Mouse (Mus musculus): ENCODE data around the gene Akna. TPM values are rescaled to one million over a fixed set of nuclear protein-coding genes. Genes with fewer than 3 reads are reported as not detected.
A peak's percentile ranks its signal among the peaks of the same experiment; 100 is the strongest.

Gene Akna
- polyA plus RNA-seq, 1 experiment from 2014 or later = 2.3 TPM

GRCm38 (mm10) chr4:63409317-63409907 is 6.3 kb upstream of the Akna start:
- Histone ChIP-seq H3K4me2 (peak overlapping the region; percentile 100), H3K4me3 (peak overlapping the region; percentile 73), H3K9ac (peak overlapping the region; percentile 55), H3K27me3 (no peaks in the 10 kb centered on the region), H3K9me3 (replicated peaks) (no peaks in the 10 kb centered on the region), H3K4me1 (replicated peaks) (peaks cover 41% of the 10 kb centered on the region), H3K27ac (peak overlapping the region; percentile 33), H3K36me3 (no peaks in the 10 kb centered on the region)
- ATAC-seq (replicated peaks; ENCODE audit: insufficient number of reproducible peaks, insufficient read depth, low FRiP score, low read depth) = no peak
- WGBS = 4% methylated on average over 18 of the region's 18 CpGs

- WGBS = 6% methylated on average over 8 of the region's 8 CpGs
- peak overlapping the region; percentile 100 for H3K4me2 ChIP-seq
- H3K4me1 ChIP-seq (replicated peaks) = peaks cover 49% of the 10 kb centered on the region
- no peak; the same call in 1 of the 2 replicates for ATAC-seq (replicated peaks; ENCODE audit: insufficient number of reproducible peaks, insufficient read depth, low FRiP score, low read depth)
- 0 out of 2 replicates have a peak overlapping the region, but pooled peaks have one; percentile 33 for H3K27ac ChIP-seq
- H3K27me3 ChIP-seq = no peaks in the 10 kb centered on the region
- H3K9ac ChIP-seq = no peak overlapping the region
- no peaks in the 10 kb centered on the region for H3K36me3 ChIP-seq
- no peaks in the 10 kb centered on the region for H3K9me3 ChIP-seq (replicated peaks)
- H3K4me3 ChIP-seq = 0 out of 2 replicates have a peak overlapping the region, but pooled peaks have one; percentile 73
These were observed 5.5 kb upstream of the Akna start for GRCm38 (mm10) chr4:63408649-63409048.

- Histone ChIP-seq H3K4me3 (no peak overlapping the region), H3K27ac (0 out of 2 replicates have a peak overlapping the region, but pooled peaks have one; percentile 33), H3K4me1 (replicated peaks) (peaks cover 53% of the 10 kb centered on the region), H3K4me2 (no peak overlapping the region), H3K9me3 (replicated peaks) (no peaks in the 10 kb centered on the region), H3K27me3 (no peaks in the 10 kb centered on the region), H3K9ac (no peak overlapping the region), H3K36me3 (no peaks in the 10 kb centered on the region)
- 48% methylated on average over 7 of the region's 7 CpGs for WGBS
- no peak for ATAC-seq (replicated peaks; ENCODE audit: insufficient number of reproducible peaks, insufficient read depth, low FRiP score, low read depth)
These were observed 5.1 kb upstream of the Akna start for GRCm38 (mm10) chr4:63408247-63408646.

GRCm38 (mm10) chr4:63405683-63406082 is 2.5 kb upstream of the Akna start:
- no peak overlapping the region for H3K27ac ChIP-seq
- no peak overlapping the region for H3K4me2 ChIP-seq
- 53% methylated on average over 4 of the region's 4 CpGs for WGBS
- H3K36me3 ChIP-seq = no peaks in the 10 kb centered on the region
- peaks cover 67% of the 10 kb centered on the region for H3K4me1 ChIP-seq (replicated peaks)
- H3K4me3 ChIP-seq = no peak overlapping the region
- no peak for ATAC-seq (replicated peaks; ENCODE audit: insufficient number of reproducible peaks, insufficient read depth, low FRiP score, low read depth)
- no peaks in the 10 kb centered on the region for H3K9me3 ChIP-seq (replicated peaks)
- no peaks in the 10 kb centered on the region for H3K27me3 ChIP-seq
- no peak overlapping the region for H3K9ac ChIP-seq

- Histone ChIP-seq H3K9ac (no peak overlapping the region), H3K4me2 (no peak overlapping the region), H3K4me3 (no peak overlapping the region), H3K9me3 (replicated peaks) (no peaks in the 10 kb centered on the region), H3K27me3 (no peaks in the 10 kb centered on the region), H3K27ac (no peak overlapping the region), H3K36me3 (no peaks in the 10 kb centered on the region), H3K4me1 (replicated peaks) (peaks cover 65% of the 10 kb centered on the region)
- WGBS = 7% methylated on average over 7 of the region's 7 CpGs
- ATAC-seq (replicated peaks; ENCODE audit: insufficient number of reproducible peaks, insufficient read depth, low FRiP score, low read depth) = no peak
These were observed 1.9 kb upstream of the Akna start for GRCm38 (mm10) chr4:63405051-63405450.

GRCm38 (mm10) chr4:63404205-63404604 is 1.1 kb upstream of the Akna start:
- Histone ChIP-seq H3K4me1 (replicated peaks) (peaks cover 64% of the 10 kb centered on the region), H3K4me3 (no peak overlapping the region), H3K4me2 (peak overlapping the region; percentile 58), H3K9ac (no peak overlapping the region), H3K27me3 (no peaks in the 10 kb centered on the region), H3K36me3 (no peaks in the 10 kb centered on the region), H3K27ac (peak overlapping the region; percentile 88), H3K9me3 (replicated peaks) (no peaks in the 10 kb centered on the region)
- 56% methylated on average over 7 of the region's 7 CpGs for WGBS
- no peak for ATAC-seq (replicated peaks; ENCODE audit: insufficient number of reproducible peaks, insufficient read depth, low FRiP score, low read depth)

GRCm38 (mm10) chr4:63402558-63402957 is 596 bp downstream of the Akna start:
- ATAC-seq (replicated peaks; ENCODE audit: insufficient number of reproducible peaks, insufficient read depth, low FRiP score, low read depth) = peak; percentile 4; the same call in 1 of the 2 replicates

GRCm38 (mm10) chr4:63402056-63402455 is 1.1 kb downstream of the Akna start:
- Histone ChIP-seq H3K4me3 (peak overlapping the region; percentile 44), H3K27ac (peak overlapping the region; percentile 88)

More at GRCm38 (mm10) chr4:63402558-63402957, 596 bp downstream of the Akna start:
- Histone ChIP-seq H3K4me1 (replicated peaks) (peaks cover 59% of the 10 kb centered on the region), H3K4me3 (peak overlapping the region; percentile 44), H3K4me2 (peak overlapping the region; percentile 58), H3K27ac (peak overlapping the region; percentile 88), H3K9me3 (replicated peaks) (no peaks in the 10 kb centered on the region), H3K36me3 (no peaks in the 10 kb centered on the region), H3K27me3 (no peaks in the 10 kb centered on the region), H3K9ac (peak overlapping the region; percentile 49)
- 42% methylated on average over 6 of the region's 6 CpGs for WGBS

GRCm38 (mm10) chr4:63401620-63402019 is 1.5 kb downstream of the Akna start:
- H3K4me1 ChIP-seq (replicated peaks) = peaks cover 59% of the 10 kb centered on the region
- H3K4me3 ChIP-seq = peak overlapping the region; percentile 44; the same call in 1 of the 2 replicates
- WGBS = 63% methylated on average over 6 of the region's 6 CpGs
- H3K4me2 ChIP-seq = peak overlapping the region; percentile 58
- no peaks in the 10 kb centered on the region for H3K9me3 ChIP-seq (replicated peaks)
- H3K27ac ChIP-seq = peak overlapping the region; percentile 47; the same call in 1 of the 2 replicates
- peak overlapping the region; percentile 4; the same call in 1 of the 2 replicates for H3K9ac ChIP-seq
- no peak for ATAC-seq (replicated peaks; ENCODE audit: insufficient number of reproducible peaks, insufficient read depth, low FRiP score, low read depth)
- no peaks in the 10 kb centered on the region for H3K27me3 ChIP-seq
- H3K36me3 ChIP-seq = no peaks in the 10 kb centered on the region

More at GRCm38 (mm10) chr4:63402056-63402455, 1.1 kb downstream of the Akna start:
- Histone ChIP-seq H3K4me2 (peak overlapping the region; percentile 58), H3K4me1 (replicated peaks) (peaks cover 59% of the 10 kb centered on the region), H3K27me3 (no peaks in the 10 kb centered on the region), H3K9ac (0 out of 2 replicates have a peak overlapping the region, but pooled peaks have one; percentile 4), H3K36me3 (no peaks in the 10 kb centered on the region), H3K9me3 (replicated peaks) (no peaks in the 10 kb centered on the region)
- 79% methylated on average over 10 of the region's 10 CpGs for WGBS
- no peak for ATAC-seq (replicated peaks; ENCODE audit: insufficient number of reproducible peaks, insufficient read depth, low FRiP score, low read depth)

GRCm38 (mm10) chr4:63400541-63401306 is 2.4 kb downstream of the Akna start:
- 78% methylated on average over 18 of the region's 18 CpGs for WGBS
- Histone ChIP-seq H3K4me1 (replicated peaks) (peaks cover 59% of the 10 kb centered on the region), H3K36me3 (no peaks in the 10 kb centered on the region), H3K27me3 (no peaks in the 10 kb centered on the region), H3K9ac (no peak overlapping the region), H3K9me3 (replicated peaks) (no peaks in the 10 kb centered on the region), H3K27ac (no peak overlapping the region), H3K4me2 (peak overlapping the region; percentile 58; the same call in 1 of the 2 replicates), H3K4me3 (no peak overlapping the region)
- no peak for ATAC-seq (replicated peaks; ENCODE audit: insufficient number of reproducible peaks, insufficient read depth, low FRiP score, low read depth)

- ATAC-seq (replicated peaks; ENCODE audit: insufficient number of reproducible peaks, insufficient read depth, low FRiP score, low read depth) = no peak
- H3K4me2 ChIP-seq = no peak overlapping the region
- 49% methylated on average over 8 of the region's 8 CpGs for WGBS
- no peaks in the 10 kb centered on the region for H3K9me3 ChIP-seq (replicated peaks)
- no peak overlapping the region for H3K4me3 ChIP-seq
- peaks cover 50% of the 10 kb centered on the region for H3K4me1 ChIP-seq (replicated peaks)
- peak overlapping the region; percentile 50 for H3K27ac ChIP-seq
- no peaks in the 10 kb centered on the region for H3K27me3 ChIP-seq
- no peaks in the 10 kb centered on the region; the same call in 1 of the 2 replicates for H3K36me3 ChIP-seq
- H3K9ac ChIP-seq = no peak overlapping the region
These were observed 3.4 kb downstream of the Akna start for GRCm38 (mm10) chr4:63399691-63400270.
